Mouse (Mus musculus): Measurements from ENCODE around the gene Galk1.
A peak's percentile ranks its signal among the peaks of the same experiment; 100 is the strongest.

Gene Galk1

GRCm38 (mm10) chr11:116011529-116012261 lies 824 bp downstream of the Galk1 start:
- DNase-seq (ENCODE audit: low read depth in 2 of 2, low spot score in 2 of 2), result no peak

GRCm38 (mm10) chr11:116010948-116011347 lies 1.6 kb downstream of the Galk1 start:
- no peak for DNase-seq (ENCODE audit: low read depth in 2 of 2, low spot score in 2 of 2)

- DNase-seq (ENCODE audit: low read depth in 2 of 2, low spot score in 2 of 2), result no peak
These were observed 2.4 kb downstream of the Galk1 start for GRCm38 (mm10) chr11:116010146-116010545.

GRCm38 (mm10) chr11:116009661-116010060 lies 2.9 kb downstream of the Galk1 start:
- no peak for DNase-seq (ENCODE audit: low read depth in 2 of 2, low spot score in 2 of 2)

GRCm38 (mm10) chr11:116008832-116009375 lies 3.6 kb downstream of the Galk1 start:
- no peak for DNase-seq (ENCODE audit: low read depth in 2 of 2, low spot score in 2 of 2)

- DNase-seq (ENCODE audit: low read depth in 2 of 2, low spot score in 2 of 2), result no peak
These were observed 4.1 kb downstream of the Galk1 start for GRCm38 (mm10) chr11:116008411-116008810.

- no peak for DNase-seq (ENCODE audit: low read depth in 2 of 2, low spot score in 2 of 2)
These were observed 5.2 kb downstream of the Galk1 start for GRCm38 (mm10) chr11:116007095-116007850.

- DNase-seq (ENCODE audit: low read depth in 2 of 2, low spot score in 2 of 2), result no peak
These were observed 6.7 kb downstream of the Galk1 start for GRCm38 (mm10) chr11:116005701-116006419.

GRCm38 (mm10) chr11:116004840-116005700 lies 7.4 kb downstream of the Galk1 start:
- peak; percentile 42 to 50 for DNase-seq (ENCODE audit: low read depth in 2 of 2, low spot score in 2 of 2)

GRCm38 (mm10) chr11:116004186-116004823 lies 8.2 kb downstream of the Galk1 start:
- DNase-seq (ENCODE audit: low read depth in 2 of 2, low spot score in 2 of 2), result no peak

- no peak for DNase-seq (ENCODE audit: low read depth in 2 of 2, low spot score in 2 of 2)
These were observed 9.6 kb downstream of the Galk1 start for GRCm38 (mm10) chr11:116002894-116003293.

- DNase-seq (ENCODE audit: low read depth in 2 of 2, low spot score in 2 of 2), result no peak
These were observed 10.8 kb downstream of the Galk1 start for GRCm38 (mm10) chr11:116001725-116002124.

- DNase-seq (ENCODE audit: low read depth in 2 of 2, low spot score in 2 of 2), result no peak
These were observed 11.9 kb downstream of the Galk1 start for GRCm38 (mm10) chr11:116000607-116001006.

- peak; percentile 62 to 78 for DNase-seq (ENCODE audit: low read depth in 2 of 2, low spot score in 2 of 2)
These were observed 12.9 kb downstream of the Galk1 start for GRCm38 (mm10) chr11:115999538-116000143.

- no peak for DNase-seq (ENCODE audit: low read depth in 2 of 2, low spot score in 2 of 2)
These were observed 13.5 kb downstream of the Galk1 start for GRCm38 (mm10) chr11:115999027-115999426.

GRCm38 (mm10) chr11:115997662-115998061 lies 14.9 kb downstream of the Galk1 start:
- DNase-seq (ENCODE audit: low read depth in 2 of 2, low spot score in 2 of 2), result no peak

GRCm38 (mm10) chr11:115997047-115997446 lies 15.5 kb downstream of the Galk1 start:
- DNase-seq (ENCODE audit: low read depth in 2 of 2, low spot score in 2 of 2), result no peak

GRCm38 (mm10) chr11:115995256-115995655 lies 17.3 kb downstream of the Galk1 start:
- no peak for DNase-seq (ENCODE audit: low read depth in 2 of 2, low spot score in 2 of 2)

- no peak for DNase-seq (ENCODE audit: low read depth in 2 of 2, low spot score in 2 of 2)
These were observed 20.4 kb downstream of the Galk1 start for GRCm38 (mm10) chr11:115992098-115992497.

- no peak for DNase-seq (ENCODE audit: low read depth in 2 of 2, low spot score in 2 of 2)
These were observed 22.8 kb downstream of the Galk1 start for GRCm38 (mm10) chr11:115989686-115990085.

Measured in CD8-positive naive resting alpha-beta T cell, adult 2 months (primary cell).